Mouse (Mus musculus) MEL (cell line): ENCODE results near the gene Lypd4. TPM values are rescaled to one million over a fixed set of nuclear protein-coding genes. Genes with fewer than 3 reads are reported as not detected.
"Not testable (repeated sequence)": the region's sequence is repeated elsewhere in the genome, so short reads cannot be mapped to it uniquely, and the experiment has no call there.

ENCODE experiments used
- DNase-seq: peaks from one replicate; pipeline ENCODE4 v3.0.0; 2011; ENCODE audit warnings: low read depth, low spot score
- H3K27ac ChIP-seq: 2 replicates; pipeline ENCODE4 v1.5.1; 2012; ENCODE audit warnings: low read depth, mild to moderate bottlenecking, control low read depth, low read length, moderate library complexity; ENCODE audit not compliant: control insufficient read depth
- H3K27me3 ChIP-seq, 2 experiments: fragments of 150-350 bp in 1 of 2; sonication (generic) in 1 of 2; 2 replicates each; pipeline ENCODE4 v1.6.1; 2012; ENCODE audit warnings: low read length in 2 of 2, mild to moderate bottlenecking in 2 of 2, improper control_type of control experiment in 1 of 2, moderate library complexity in 1 of 2; ENCODE audit not compliant: insufficient read depth in 2 of 2, control insufficient read depth in 1 of 2
- H3K36me3 ChIP-seq, 2 experiments: 2 replicates each; pipeline ENCODE4 v1.6.1; 2012 to 2014; ENCODE audit warnings: low read length in 2 of 2, improper control_type of control experiment in 1 of 2, inconsistent platforms in 1 of 2, mild to moderate bottlenecking in 1 of 2; ENCODE audit not compliant: insufficient read depth in 2 of 2, control insufficient read depth in 1 of 2
- H3K4me1 ChIP-seq, 2 experiments: fragments of 150-350 bp in 1 of 2; sonication (generic) in 1 of 2; 2 replicates each; pipeline ENCODE4 v1.6.1; 2012; ENCODE audit warnings: low read length in 2 of 2, improper control_type of control experiment in 1 of 2, mild to moderate bottlenecking in 1 of 2; ENCODE audit not compliant: insufficient read depth in 2 of 2, control insufficient read depth in 1 of 2
- H3K4me3 ChIP-seq, 2 experiments: fragments of 150-350 bp in 1 of 2; sonication (generic) in 1 of 2; 2 replicates each; pipeline ENCODE4 v1.5.1; 2012; ENCODE audit warnings: low read depth in 2 of 2, low read length in 2 of 2, mild to moderate bottlenecking in 2 of 2, moderate library complexity in 2 of 2, control low read depth in 1 of 2, improper control_type of control experiment in 1 of 2; ENCODE audit not compliant: control insufficient read depth in 1 of 2, insufficient read depth in 1 of 2
- H3K79me2 ChIP-seq: 2 replicates; pipeline ENCODE4 v1.6.1; 2012; ENCODE audit warnings: mild to moderate bottlenecking, low read length, moderate library complexity; ENCODE audit not compliant: control insufficient read depth, poor library complexity, insufficient read depth
- H3K9ac ChIP-seq: 2 replicates; pipeline ENCODE4 v1.6.1; 2012; ENCODE audit warnings: low read depth, mild to moderate bottlenecking, control low read depth, low read length, moderate library complexity; ENCODE audit not compliant: control insufficient read depth, poor library complexity, severe bottlenecking
- H3K9me3 ChIP-seq: fragments of 150-350 bp; sonication (generic); replicated peaks from 2 replicates; pipeline ENCODE4 v1.6.1; 2012; ENCODE audit warnings: mild to moderate bottlenecking, low read length, improper control_type of control experiment, moderate library complexity; ENCODE audit not compliant: insufficient read depth
- CHD2 ChIP-seq: IDR thresholded peaks from 2 replicates; pipeline ENCODE4 v1.6.1; 2011; ENCODE audit warnings: low read length, improper control_type of control experiment
- CTCF ChIP-seq, 3 experiments: IDR thresholded peaks in 2 of 3; conservative IDR thresholded peaks in 1 of 3; 2 replicates each; pipeline ENCODE4 v1.5.1; 2011 to 2012; ENCODE audit warnings: low read length in 3 of 3, low read depth in 2 of 3, mild to moderate bottlenecking in 2 of 3, improper control_type of control experiment in 1 of 3, inconsistent platforms in 1 of 3, mixed read lengths in 1 of 3, moderate library complexity in 1 of 3; ENCODE audit not compliant: control insufficient read depth in 1 of 3, insufficient read depth in 1 of 3, poor library complexity in 1 of 3, severe bottlenecking in 1 of 3
- E2F4 ChIP-seq: IDR thresholded peaks from 2 replicates; pipeline ENCODE4 v1.6.1; 2011; ENCODE audit warnings: low read depth, low read length, improper control_type of control experiment, borderline replicate concordance
- ETS1 ChIP-seq: IDR thresholded peaks from 2 replicates; pipeline ENCODE4 v1.6.1; 2012; ENCODE audit warnings: low read depth, mild to moderate bottlenecking, inconsistent platforms, low read length, improper control_type of control experiment, moderate library complexity
- GATA1 ChIP-seq: IDR thresholded peaks from 2 replicates; pipeline ENCODE4 v1.6.1; 2011; ENCODE audit warnings: low read depth, low read length, improper control_type of control experiment
- HCFC1 ChIP-seq: IDR thresholded peaks from 2 replicates; pipeline ENCODE4 v1.6.1; 2012; ENCODE audit warnings: low read depth, mild to moderate bottlenecking, inconsistent platforms, low read length, improper control_type of control experiment, moderate library complexity
- MAX ChIP-seq: IDR thresholded peaks from 2 replicates; pipeline ENCODE4 v1.6.1; 2011; ENCODE audit warnings: low read length, improper control_type of control experiment
- MAZ ChIP-seq: IDR thresholded peaks from 2 replicates; pipeline ENCODE4 v1.6.1; 2012; ENCODE audit warnings: low read depth, mild to moderate bottlenecking, inconsistent platforms, low read length, improper control_type of control experiment
- MYB ChIP-seq: IDR thresholded peaks from 2 replicates; pipeline ENCODE4 v1.6.1; 2011; ENCODE audit warnings: mild to moderate bottlenecking, low read depth, low read length, improper control_type of control experiment
- NRF1 ChIP-seq: IDR thresholded peaks from 2 replicates; pipeline ENCODE4 v1.6.1; 2014; ENCODE audit warnings: low read depth, mild to moderate bottlenecking, inconsistent platforms, low read length, improper control_type of control experiment, moderate library complexity; ENCODE audit not compliant: poor library complexity, insufficient read depth, severe bottlenecking
- RAD21 ChIP-seq: IDR thresholded peaks from 2 replicates; pipeline ENCODE4 v1.6.1; 2011; ENCODE audit warnings: mild to moderate bottlenecking, low read depth, low read length, improper control_type of control experiment
- SIN3A ChIP-seq: IDR thresholded peaks from 2 replicates; pipeline ENCODE4 v1.6.1; 2012; ENCODE audit warnings: low read length, improper control_type of control experiment, inconsistent platforms
- SMC3 ChIP-seq: IDR thresholded peaks from 2 replicates; pipeline ENCODE4 v1.6.1; 2011; ENCODE audit warnings: low read depth, low read length, improper control_type of control experiment
- TAL1 ChIP-seq: IDR thresholded peaks from 2 replicates; pipeline ENCODE4 v1.6.1; 2012; ENCODE audit warnings: mild to moderate bottlenecking, inconsistent platforms, low read length, moderate library complexity, mixed read lengths
- ZC3H11A ChIP-seq: IDR thresholded peaks from 2 replicates; pipeline ENCODE4 v1.6.1; 2012; ENCODE audit warnings: low read depth, mild to moderate bottlenecking, inconsistent platforms, low read length, improper control_type of control experiment
- ZKSCAN1 ChIP-seq: IDR thresholded peaks from 2 replicates; pipeline ENCODE4 v1.6.1; 2012; ENCODE audit warnings: low read depth, mild to moderate bottlenecking, inconsistent platforms, low read length, improper control_type of control experiment, moderate library complexity
- polyA plus RNA-seq, 2 experiments: library from polyadenylated mRNA; stranded (reverse) in 1 of 2; unstranded in 1 of 2; fragments of >175 nt in 1 of 2; fragments of >200 nt in 1 of 2; gene quantifications; 2 replicates each; pipeline versions ENCODE4 v1.2.1 to v1.2.4; 2012; ENCODE audit warnings: low replicate concordance in 2 of 2, low read depth in 1 of 2; ENCODE audit not compliant: insufficient read length in 2 of 2, insufficient read depth in 1 of 2, missing spikeins in 1 of 2
- total RNA-seq: library from RNA; depleted of rRNA; stranded (reverse); fragments of 300-350 nt; gene quantifications from 2 replicates; pipeline ENCODE4 v1.2.3, GENCODE M21; 2012

Gene Lypd4
- total and polyA plus RNA-seq, 3 experiments, result not detected

DNA sequence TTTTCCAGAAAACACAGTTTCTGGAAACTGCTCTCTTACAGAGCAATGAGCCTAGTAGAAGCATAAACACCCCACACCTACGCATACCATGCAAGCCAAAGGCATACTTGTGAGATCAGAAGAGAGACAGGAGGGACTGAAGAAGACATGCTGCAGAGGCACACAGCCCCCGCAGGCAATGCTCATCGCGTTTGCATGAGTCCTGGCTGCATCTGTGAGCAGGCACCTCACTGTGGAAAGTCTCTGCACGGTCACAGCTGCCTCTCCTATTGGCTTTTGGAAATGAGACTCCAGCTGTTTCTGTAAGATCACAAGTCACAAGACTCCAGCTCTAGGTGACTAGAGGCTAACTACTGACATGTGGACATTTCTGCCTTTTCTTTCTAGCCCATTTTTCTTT, 19.6 kb downstream of the Lypd4 start (continued):
- no peak for TF ChIP-seq MYB
- no peak for TF ChIP-seq CHD2
- peak; percentile 34; the same call in 1 of the 2 replicates for TF ChIP-seq ETS1
- TF ChIP-seq E2F4, result no peak
- TF ChIP-seq NRF1, result no peak

DNA sequence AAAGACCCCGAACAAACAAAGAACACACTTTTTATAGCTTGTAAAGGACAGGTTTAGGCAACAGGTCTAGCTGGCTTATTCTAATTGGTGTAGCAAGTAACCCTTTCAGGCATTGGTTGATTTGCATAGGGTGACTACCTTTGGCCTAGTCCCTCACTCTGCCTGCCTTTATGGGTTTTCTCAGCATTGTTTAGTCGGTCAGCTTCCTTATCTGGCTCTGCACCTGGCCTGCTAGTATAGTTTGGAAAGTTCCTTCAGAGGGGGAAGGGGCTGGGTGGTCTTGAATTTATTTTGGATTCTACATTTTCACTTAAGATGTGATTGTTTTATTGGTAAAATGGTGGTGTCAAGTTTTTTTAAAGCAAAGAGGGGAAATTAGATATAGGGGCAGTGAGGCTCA, 23.2 kb downstream of the Lypd4 start:
- not testable (repeated sequence) for H3K79me2 ChIP-seq, H3K9me3 ChIP-seq, H3K27me3 ChIP-seq
- H3K4me1 ChIP-seq, result peaks cover 5 to 18% of the 10 kb centered on the region in 2 experiments
- DNase-seq, result peak; percentile 21
- TF ChIP-seq TAL1, result peak; percentile 48
- TF ChIP-seq, all 39 proteins: peak for 1; not testable (repeated sequence) for 38
- not testable (repeated sequence) for H3K4me3 ChIP-seq, H3K9ac ChIP-seq, H3K27ac ChIP-seq
- peaks cover 0 to 15% of the 10 kb centered on the region in 2 experiments; a peak in 2 of 4 replicates for H3K36me3 ChIP-seq

DNA sequence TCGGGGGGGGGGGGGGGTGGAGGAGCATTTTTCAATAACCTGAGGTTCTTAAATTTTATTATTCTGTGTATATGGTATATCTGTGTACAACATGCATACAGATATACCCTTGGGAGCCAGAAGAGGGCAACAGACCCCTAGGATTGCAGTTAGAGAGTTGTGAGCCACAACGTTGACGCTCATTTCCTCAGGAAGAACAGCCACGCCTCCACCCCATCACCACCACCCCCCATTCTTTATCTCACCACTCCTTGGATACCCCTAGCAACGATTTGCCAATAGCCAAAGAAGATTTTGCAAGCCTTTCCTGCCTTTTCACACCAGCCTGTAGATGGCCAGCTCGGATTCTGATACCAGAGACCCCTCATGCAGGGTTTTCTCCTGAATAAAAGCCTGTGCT, 24.0 kb downstream of the Lypd4 start:
- peaks cover 5 to 18% of the 10 kb centered on the region in 2 experiments for H3K4me1 ChIP-seq
- no peak overlapping the region for H3K4me3 ChIP-seq
- no peak overlapping the region for H3K27ac ChIP-seq
- peaks cover 0 to 13% of the 10 kb centered on the region in 2 experiments; a peak in 2 of 4 replicates for H3K36me3 ChIP-seq
- DNase-seq, result peak; percentile 90
- no peaks in the 10 kb centered on the region for H3K27me3 ChIP-seq
- H3K9me3 ChIP-seq, result no peaks in the 10 kb centered on the region
- H3K79me2 ChIP-seq, result no peaks in the 10 kb centered on the region
- H3K9ac ChIP-seq, result no peak overlapping the region
- TF ChIP-seq NRF1 (no peak), HCFC1 (peak; percentile 52; the same call in 1 of the 2 replicates), ZKSCAN1 (no peak), SIN3A (peak; percentile 38; the same call in 1 of the 2 replicates), ZC3H11A (peak; percentile 79), RAD21 (peak; percentile 85), CTCF (IDR thresholded peaks at IDR 0.05 in 2 of 3, conservative IDR thresholded peaks at IDR 0.05 in 1 of 3; ENCODE audit: control insufficient read depth in 1 of 3, insufficient read depth in 1 of 3, low read depth in 2 of 3, low read length in 3 of 3, poor library complexity in 1 of 3, severe bottlenecking in 1 of 3) (peak; percentile 50 to 78 (median 58)), MAZ (0 out of 2 replicates have a peak, but pooled peaks have one; percentile 38), SMC3 (peak; percentile 75), MAX (no peak), GATA1 (peak; percentile 69)
